Mouse (Mus musculus): Measurements from ENCODE around the gene Eif3d.

GRCm38 (mm10) chr15:77974165-77974841, 3.7 kb upstream of the Eif3d start:
- TF ChIP-seq GATA1 (IDR thresholded peaks at IDR 0.05; ENCODE audit: borderline replicate concordance, low read length) (no peak), FLI1 (IDR thresholded peaks at IDR 0.05; ENCODE audit: low read length) (no peak)

All from megakaryocyte, embryonic 14.5 days (primary cell).